Mouse (Mus musculus) right cerebral cortex, postnatal 4 days (tissue): ENCODE measurements around the gene Lrrk2.
"Not testable (repeated sequence)": the region's sequence is repeated elsewhere in the genome, so short reads cannot be mapped to it uniquely, and the experiment has no call there.

ENCODE experiments used
- DNase-seq: peaks from one replicate; pipeline ENCODE4 v3.0.0-alpha.2; 2022

Lrrk2 gene

GRCm38 (mm10) chr15:91864130-91864529, 191.2 kb downstream of the Lrrk2 start:
- not testable (repeated sequence) for DNase-seq
